Mouse (Mus musculus): ENCODE results near the gene Svopl.

The Svopl gene

DNA sequence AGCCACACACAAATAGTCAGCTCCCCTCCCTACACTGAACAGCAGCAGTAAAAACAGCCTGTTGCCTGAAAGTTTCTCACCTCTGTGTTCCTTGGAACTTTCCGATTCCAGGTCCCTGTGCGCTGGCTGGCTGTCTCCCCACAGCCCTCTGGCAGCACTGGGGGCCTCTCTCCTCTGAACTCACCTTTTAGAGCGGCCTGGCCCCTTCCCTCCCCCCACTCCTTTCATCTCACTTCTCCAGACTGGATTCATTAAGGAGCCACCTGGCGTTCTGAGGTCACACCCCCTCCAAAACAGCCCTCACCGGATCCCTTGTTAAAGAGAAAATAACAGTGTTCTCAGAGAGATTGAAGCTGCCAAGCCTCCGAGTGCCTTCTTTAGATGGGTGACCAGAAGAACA lies at the start of gene Svopl:
Svopl (minus strand) TSS at position 159 of the 400 bp plus-strand sequence.
- no peak for DNase-seq (ENCODE audit: low read depth, low spot score)

- no peak for DNase-seq (ENCODE audit: low read depth, low spot score)
Measured at GRCm38 (mm10) chr6:38094701-38095100, 47.9 kb upstream of the Svopl start.

DNA sequence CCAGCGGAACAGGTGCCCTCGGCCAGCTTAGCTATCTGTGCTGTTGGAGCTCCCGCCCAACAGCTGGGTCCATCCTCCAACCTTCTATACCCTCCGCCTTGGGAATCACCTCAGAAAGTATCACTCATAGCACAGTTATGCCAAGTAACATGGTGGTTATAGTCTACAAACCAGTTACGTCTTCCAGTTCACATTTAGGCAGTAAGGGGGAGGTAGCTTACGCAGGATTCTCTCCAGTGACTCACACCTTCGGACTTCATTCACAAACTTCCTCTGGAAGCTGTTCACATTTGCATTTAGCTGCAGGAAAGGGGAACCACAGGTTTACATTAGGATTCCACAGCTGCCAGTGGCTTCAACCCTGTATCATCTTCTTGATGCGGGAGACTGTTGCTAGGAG lies 45.7 kb upstream of the Svopl start:
- peak; percentile 26 for DNase-seq (ENCODE audit: low read depth, low spot score)

DNA sequence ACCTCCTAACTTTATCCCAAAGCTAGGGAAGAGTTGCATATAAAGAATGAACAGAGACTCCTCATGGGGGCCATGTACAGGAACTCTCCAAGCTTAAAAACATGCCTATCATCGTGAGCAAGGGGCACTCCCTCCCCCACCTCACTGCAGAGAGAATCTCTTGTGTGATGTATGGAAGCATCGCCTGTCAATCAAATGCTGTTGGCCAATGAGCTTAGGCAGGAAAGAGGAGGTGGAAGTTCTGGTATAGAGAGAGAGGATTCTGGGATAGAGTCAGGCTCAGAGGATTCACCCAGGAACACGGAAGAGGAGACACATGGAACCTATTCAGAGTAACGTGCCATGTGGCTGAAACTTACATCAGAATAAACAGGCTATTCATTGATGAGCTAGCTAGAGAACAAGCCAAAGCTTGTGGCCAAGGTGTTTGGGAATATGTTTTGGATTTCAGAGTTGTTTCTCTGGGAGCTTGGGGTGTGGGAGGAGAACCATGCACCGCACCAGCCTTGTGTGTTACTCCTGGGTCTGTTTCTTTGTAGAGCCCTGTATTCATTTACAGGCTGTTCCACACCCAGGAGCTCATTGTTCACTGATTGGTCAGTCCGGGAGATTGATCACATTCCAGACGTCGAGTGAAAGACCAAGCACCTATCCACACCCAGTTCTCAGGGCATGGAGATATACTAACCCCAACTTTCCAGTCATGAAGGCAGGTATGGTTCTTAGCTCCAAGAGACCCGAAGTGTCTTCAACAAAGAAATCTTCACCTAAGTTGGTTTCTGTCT lies 40.6 kb upstream of the Svopl start:
- peak; percentile 86 for DNase-seq (ENCODE audit: low read depth, low spot score)

DNA sequence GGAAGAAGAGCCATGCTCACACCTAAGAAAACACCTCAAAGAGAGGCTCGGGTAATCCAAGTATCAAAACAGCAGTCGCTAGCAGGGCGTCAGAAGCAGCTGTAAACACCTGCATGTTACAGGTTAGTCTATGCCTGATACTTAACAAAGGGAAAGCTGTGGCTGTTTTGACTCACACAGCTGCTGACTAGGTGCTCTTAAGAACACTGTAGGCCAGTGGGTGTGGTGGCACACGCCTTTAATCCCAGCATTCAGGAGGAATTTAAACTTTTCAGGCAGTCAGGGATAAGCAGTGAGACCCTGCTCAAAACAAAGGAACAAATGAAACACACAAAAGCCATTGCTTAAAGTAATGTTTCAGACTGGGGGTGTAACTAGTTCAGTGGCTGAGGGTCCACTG lies 36.4 kb upstream of the Svopl start:
- peak; percentile 94 for DNase-seq (ENCODE audit: low read depth, low spot score)

DNA sequence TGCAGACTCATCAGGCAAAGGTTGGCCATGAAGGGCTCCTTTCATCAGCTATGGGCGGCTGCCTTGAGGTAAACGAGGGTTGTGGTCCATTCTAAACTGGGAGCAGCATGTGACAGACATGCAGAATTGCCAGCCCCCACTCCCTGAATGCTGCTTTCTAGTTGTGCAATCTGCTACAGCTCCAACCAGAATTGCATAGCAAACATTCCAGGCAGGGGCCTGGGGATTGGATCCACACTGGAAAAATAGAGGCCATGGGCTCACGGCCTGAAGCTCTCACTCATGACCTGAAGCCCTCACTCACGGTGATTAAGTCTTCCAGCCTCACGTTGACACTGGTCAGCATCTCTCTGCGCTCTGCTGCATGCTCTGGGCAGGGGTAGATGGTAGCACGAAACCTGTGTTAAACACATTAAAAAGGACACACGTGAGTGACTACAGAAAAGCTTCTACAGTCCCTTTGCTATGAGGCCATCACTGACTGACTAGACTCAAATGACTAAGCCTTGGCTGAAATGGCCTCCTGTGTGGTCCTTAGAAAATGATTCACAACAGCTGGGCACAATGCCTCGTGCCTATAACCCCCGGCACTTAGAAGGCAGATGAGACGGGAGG lies 35.0 kb upstream of the Svopl start:
- DNase-seq (ENCODE audit: low read depth, low spot score): peak; percentile 35

DNA sequence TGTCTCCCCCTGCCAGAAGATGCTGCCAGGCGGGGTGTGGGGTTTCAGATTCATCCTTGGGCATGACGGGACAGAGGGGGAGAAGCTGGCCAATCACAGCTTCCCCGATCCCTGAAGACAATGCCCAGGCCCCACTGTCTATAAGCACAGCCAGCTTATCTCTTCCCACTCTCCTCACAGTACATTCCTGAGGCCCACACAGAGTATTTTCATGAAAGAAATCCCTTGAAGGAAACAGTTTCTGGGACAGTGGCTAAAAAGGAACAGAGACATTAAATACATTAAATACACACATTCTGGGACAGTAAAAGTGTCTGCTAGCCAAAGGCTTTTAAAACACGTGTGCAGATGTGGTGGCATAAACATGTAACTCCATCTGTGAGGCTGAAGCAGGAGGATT lies 33.6 kb upstream of the Svopl start:
- no peak for DNase-seq (ENCODE audit: low read depth, low spot score)

GRCm38 (mm10) chr6:38073592-38073991 lies 26.8 kb upstream of the Svopl start:
- DNase-seq (ENCODE audit: low read depth, low spot score): peak; percentile 55

GRCm38 (mm10) chr6:38072137-38072796 lies 25.5 kb upstream of the Svopl start:
- no peak for DNase-seq (ENCODE audit: low read depth, low spot score)

DNA sequence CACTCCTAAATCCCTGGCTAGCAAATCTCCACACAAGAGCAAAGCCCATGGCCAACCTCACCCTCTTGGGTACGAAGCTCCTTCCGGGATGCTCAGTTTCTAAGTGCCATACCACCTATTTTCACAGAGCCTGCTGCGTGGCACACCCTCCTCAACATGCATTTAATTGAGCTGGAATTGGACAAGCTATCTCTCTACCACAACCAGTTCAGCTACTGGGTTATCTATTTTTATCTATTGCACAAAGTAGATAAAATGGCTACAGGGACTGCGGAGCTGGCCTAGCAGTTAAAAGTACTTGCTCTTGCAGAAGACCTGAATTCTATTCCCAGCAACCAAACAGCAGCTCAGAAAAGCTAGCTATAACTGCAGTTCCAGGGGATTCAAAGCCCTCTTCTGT lies 24.5 kb upstream of the Svopl start:
- DNase-seq (ENCODE audit: low read depth, low spot score): no peak

GRCm38 (mm10) chr6:38066215-38066614 lies 19.4 kb upstream of the Svopl start:
- DNase-seq (ENCODE audit: low read depth, low spot score): peak; percentile 89

DNA sequence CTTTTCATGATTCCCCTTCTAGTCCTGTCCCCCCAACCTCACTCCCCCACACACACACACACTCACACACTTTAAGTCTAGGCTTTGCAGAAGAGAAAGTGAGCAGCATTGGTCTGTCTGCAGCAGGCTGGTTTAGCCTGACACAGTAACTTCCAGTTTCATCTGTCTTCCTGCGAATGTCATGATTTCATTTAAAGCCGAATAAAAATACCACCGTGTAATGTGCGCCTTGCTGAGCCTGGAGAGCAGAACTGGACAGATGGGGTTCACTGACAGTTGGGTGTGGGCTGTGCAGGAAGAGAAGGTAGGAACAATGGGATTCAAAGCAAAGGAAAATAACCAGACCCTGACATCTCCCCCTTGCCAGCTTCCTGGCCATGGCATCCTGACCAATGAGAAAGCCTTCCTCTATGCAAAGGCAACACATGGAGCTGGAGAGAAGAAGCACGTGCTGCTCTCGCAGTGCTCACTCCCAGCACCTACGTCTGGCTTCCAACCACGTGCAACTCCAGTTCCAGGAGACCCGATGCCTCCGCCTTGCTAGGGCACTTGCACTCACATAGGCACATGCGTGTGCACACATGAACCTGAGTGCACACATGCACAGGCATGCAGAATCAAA lies 18.8 kb upstream of the Svopl start:
- DNase-seq (ENCODE audit: low read depth, low spot score): peak; percentile 26

DNA sequence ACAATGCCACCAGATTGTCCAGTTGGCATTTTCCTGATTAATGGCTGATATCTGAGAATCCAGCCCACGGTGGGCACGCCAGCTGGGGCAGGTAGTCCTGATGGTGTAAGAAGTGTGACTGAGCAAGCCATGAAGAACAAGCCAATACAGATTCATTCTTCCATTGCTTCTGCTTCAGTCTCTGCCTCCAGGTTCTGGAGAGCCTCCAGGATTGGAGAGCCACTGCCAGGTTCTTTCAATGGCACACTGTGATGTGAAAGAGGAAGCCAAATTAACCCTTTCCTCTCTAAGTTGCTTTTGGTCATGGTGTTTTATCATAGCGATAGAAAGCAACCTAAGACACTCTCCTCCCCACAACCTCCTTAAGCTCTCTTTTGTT lies 18.3 kb upstream of the Svopl start:
- no peak for DNase-seq (ENCODE audit: low read depth, low spot score)

DNA sequence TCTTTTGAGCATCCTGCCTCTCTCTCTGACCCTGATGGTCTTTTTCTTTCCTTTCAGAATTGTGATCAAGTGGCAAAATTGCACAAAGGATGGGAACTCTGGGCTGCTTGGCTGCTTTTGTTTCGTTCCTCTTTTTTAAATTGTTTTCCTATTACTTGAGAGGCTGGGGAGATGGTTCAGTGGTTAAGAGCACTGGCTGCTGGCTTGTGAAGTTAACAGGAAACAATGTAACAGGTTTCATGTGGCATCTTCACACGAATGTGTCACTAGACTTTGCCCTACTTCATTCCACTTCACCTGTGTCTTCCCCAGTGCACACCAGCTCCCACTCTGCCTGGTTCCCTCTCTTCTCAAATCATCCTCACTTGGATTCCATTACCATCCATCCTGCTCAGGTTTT lies 17.8 kb upstream of the Svopl start:
- no peak for DNase-seq (ENCODE audit: low read depth, low spot score)

GRCm38 (mm10) chr6:38058805-38059204 lies 12.0 kb upstream of the Svopl start:
- peak; percentile 70 for DNase-seq (ENCODE audit: low read depth, low spot score)

DNA sequence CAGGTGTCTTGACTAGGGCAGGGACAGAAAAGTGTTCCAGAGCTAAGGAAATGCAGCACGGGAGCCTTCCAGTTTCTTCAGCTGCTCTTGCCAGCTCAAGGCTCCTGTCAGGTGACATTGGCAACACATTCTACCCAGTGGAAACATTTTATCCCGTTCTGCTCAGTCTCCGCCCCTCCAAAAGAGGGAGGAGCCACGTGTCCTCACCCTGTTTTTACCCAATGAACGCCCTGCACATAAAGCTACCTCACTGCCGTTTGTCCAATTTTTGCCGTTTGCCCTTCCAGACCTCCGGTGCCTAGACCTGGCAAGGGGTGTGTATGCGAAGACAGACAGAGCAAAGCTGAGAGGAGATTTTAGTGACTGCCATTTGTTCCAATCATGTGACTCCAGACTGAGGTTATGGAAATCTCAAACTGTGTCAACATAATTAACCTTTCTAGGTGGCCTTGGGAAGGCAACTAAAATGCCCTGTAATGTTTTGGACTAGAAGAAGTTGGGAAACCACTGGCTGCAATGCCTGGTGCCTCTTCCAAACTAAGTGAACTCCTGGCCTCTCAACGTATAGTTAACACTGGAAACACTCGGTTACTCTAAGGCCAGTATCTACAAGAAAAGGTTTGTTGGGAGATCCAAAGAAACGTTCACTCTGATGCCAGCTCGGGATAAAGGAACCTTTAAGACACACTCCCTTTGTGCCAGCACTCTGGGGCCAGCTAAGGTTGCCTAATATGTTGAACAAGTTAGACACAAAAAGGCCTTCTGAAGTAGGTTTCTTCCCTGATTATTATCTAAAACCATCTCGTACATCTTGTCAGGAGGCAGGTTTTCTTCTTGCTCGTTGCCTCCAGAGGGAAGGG lies 8.9 kb upstream of the Svopl start:
- peak; percentile 80 for DNase-seq (ENCODE audit: low read depth, low spot score)

GRCm38 (mm10) chr6:38049601-38050000 lies 2.8 kb upstream of the Svopl start:
- DNase-seq (ENCODE audit: low read depth, low spot score): peak; percentile 67

GRCm38 (mm10) chr6:38048800-38049561 lies 2.2 kb upstream of the Svopl start:
- DNase-seq (ENCODE audit: low read depth, low spot score): peak; percentile 66

DNA sequence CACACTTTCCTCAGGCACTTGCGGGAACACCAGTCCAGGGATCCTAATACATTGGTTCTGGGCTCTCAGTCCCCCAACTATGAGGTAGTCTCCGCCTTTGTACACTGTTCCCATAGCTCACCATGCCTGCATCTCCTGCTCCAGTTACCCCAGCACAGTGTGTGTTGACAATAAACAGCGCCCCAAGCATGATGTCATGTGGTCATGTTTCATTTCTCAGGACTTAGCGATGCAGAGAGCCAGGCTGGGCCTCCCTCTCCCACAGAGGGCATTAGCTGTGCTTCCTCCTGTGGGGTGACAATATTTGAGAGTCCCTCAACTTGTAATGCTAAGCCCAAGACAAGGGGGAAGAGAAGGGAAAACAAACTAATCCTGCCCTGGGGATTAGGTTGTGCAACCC lies 1.2 kb upstream of the Svopl start:
- no peak for DNase-seq (ENCODE audit: low read depth, low spot score)

DNA sequence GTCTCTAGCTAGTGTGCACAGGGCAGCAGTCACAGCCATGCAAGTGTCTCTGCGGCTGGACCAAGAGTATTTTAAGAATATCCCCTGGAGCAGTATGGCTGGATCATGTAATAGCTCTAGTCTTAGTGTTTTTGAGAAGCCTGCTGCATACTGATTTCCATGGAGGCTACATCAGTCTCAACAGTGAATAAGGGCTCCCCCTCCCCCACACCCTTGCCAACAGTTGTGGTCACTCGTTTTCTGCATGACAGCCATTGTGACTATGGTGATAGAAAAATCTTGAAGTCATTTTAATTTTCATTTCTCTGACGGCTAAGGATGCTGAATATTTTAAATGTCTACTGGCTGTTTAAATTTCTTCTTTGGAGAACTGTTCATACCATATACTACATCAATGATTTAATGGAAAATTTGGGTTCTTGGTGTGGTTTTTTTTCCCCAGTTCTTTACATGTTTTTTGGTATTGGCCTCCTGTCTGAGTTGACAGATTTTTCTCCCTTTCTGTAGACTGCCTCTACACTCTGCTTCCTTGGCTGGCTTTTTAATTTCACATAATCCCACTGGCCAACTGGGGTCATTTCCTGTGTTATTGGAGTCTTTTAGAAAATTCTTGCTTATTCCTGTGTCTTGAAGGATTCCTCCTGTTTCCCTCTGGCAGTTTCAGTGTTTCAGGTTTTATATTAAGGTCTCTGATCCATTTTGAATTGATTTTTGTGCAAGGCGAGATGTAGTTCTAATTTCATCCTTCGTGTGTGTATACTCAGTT lies 13.8 kb downstream of the Svopl start:
- no peak for DNase-seq (ENCODE audit: low read depth, low spot score)

All from R1 (cell line).